Mouse (Mus musculus) lung, embryonic 14.5 days (tissue): ENCODE data around the gene Slc4a4. TPM values are rescaled to one million over a fixed set of nuclear protein-coding genes. Genes with fewer than 3 reads are reported as not detected.

Experiments
- ATAC-seq: fragments of 200-750 bp; cut with Nextera tagmentation; 2 replicates; pipeline ENCODE4 v1.8.0; 2017; ENCODE audit warnings: mild to moderate bottlenecking, moderate TSS enrichment, moderate library complexity; ENCODE audit not compliant: insufficient read depth
- DNase-seq: peaks from one replicate; pipeline ENCODE4 v3.0.0-alpha.2; 2015
- H3K27ac ChIP-seq: fragments of 300-500 bp; sonication (generic); 2 replicates; pipeline ENCODE4 v1.5.1; 2014; ENCODE audit warnings: low read depth, mild to moderate bottlenecking, moderate library complexity
- H3K27me3 ChIP-seq: fragments of 300-500 bp; sonication (generic); 2 replicates; pipeline ENCODE4 v1.6.1; 2014; ENCODE audit warnings: low read length, control low read depth; ENCODE audit not compliant: insufficient read depth
- H3K36me3 ChIP-seq: fragments of 300-500 bp; sonication (generic); 2 replicates; pipeline ENCODE4 v1.6.1; 2014; ENCODE audit warnings: control low read depth; ENCODE audit not compliant: insufficient read depth
- H3K4me1 ChIP-seq: fragments of 300-500 bp; sonication (generic); 2 replicates; pipeline ENCODE4 v1.6.1; 2014; ENCODE audit warnings: antibody characterized with exemption, control low read depth; ENCODE audit not compliant: insufficient read depth
- H3K4me2 ChIP-seq: fragments of 300-500 bp; sonication (generic); 2 replicates; pipeline ENCODE4 v1.6.1; 2014; ENCODE audit warnings: mild to moderate bottlenecking
- H3K4me3 ChIP-seq: fragments of 300-500 bp; sonication (generic); 2 replicates; pipeline ENCODE4 v1.5.1; 2014; ENCODE audit warnings: low read depth, low read length
- H3K9ac ChIP-seq: fragments of 300-500 bp; sonication (generic); 2 replicates; pipeline ENCODE4 v1.6.1; 2014
- H3K9me3 ChIP-seq: fragments of 300-500 bp; sonication (generic); 2 replicates; pipeline ENCODE4 v1.6.1; 2016; ENCODE audit warnings: low read depth, low read length, control low read depth
- CTCF ChIP-seq: IDR thresholded peaks from 2 replicates; pipeline ENCODE4 v1.5.1; 2016; ENCODE audit warnings: antibody characterized with exemption, low read depth
- WGBS: fragments of 180-500 bp; shearing (Covaris S2); extraction: QIAGEN DNeasy Blood & Tissue Kit; methylation state at CpG from one replicate; pipeline ENCODE4 v1.1.7; 2014; 5-methylcytosine and 5-hydroxymethylcytosine counted together
- polyA plus RNA-seq: library from polyadenylated mRNA; unstranded; fragments of >200 nt; fragmentation: Nextera tagmentation; extraction: Ambion mirVana; gene quantifications from 2 replicates; pipeline ENCODE4 v1.2.1, GENCODE M21; 2014

The Slc4a4 gene
- polyA plus RNA-seq, 1 experiment from 2014 or later = 5.2 TPM

- DNase-seq = no peak
- Histone ChIP-seq H3K36me3 (no peaks in the 10 kb centered on the region), H3K27ac (no peak overlapping the region), H3K27me3 (no peaks in the 10 kb centered on the region), H3K9me3 (no peaks in the 10 kb centered on the region), H3K4me1 (no peaks in the 10 kb centered on the region), H3K4me3 (no peak overlapping the region), H3K9ac (no peak overlapping the region), H3K4me2 (no peak overlapping the region)
- no peak for TF ChIP-seq CTCF
- no peak for ATAC-seq
- WGBS = 88% methylated on average over 3 of the region's 3 CpGs
Observed at GRCm38 (mm10) chr5:89070051-89070450, 183.4 kb downstream of the Slc4a4 start.

DNA sequence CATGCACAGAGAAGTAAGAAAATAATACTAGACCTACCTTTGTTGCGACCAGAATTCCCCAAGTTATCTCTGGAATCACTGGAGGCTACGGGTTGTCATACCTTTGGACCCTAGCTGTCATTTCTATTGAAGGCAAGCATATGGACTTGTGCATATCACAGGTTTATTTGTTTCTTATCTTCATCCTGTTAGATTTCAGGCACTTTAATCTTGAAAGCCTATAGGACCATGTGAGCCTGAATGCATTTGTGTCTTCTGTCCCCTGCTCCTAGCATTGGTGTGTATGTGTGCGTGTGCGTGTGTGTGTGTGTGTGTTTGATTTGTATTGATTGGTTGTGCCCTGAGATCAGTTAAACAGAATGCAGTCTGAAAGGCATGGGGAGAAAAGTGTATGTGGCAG lies 185.3 kb downstream of the Slc4a4 start:
- DNase-seq (no peak), ATAC-seq (no peak)
- no peaks in the 10 kb centered on the region for H3K9me3 ChIP-seq
- H3K27me3 ChIP-seq = no peaks in the 10 kb centered on the region
- H3K4me1 ChIP-seq = no peaks in the 10 kb centered on the region
- H3K9ac ChIP-seq = no peak overlapping the region
- TF ChIP-seq CTCF = no peak
- H3K4me3 ChIP-seq = no peak overlapping the region
- H3K27ac ChIP-seq = no peak overlapping the region
- no peaks in the 10 kb centered on the region for H3K36me3 ChIP-seq
- no peak overlapping the region for H3K4me2 ChIP-seq
- WGBS = 85% methylated on average over 4 of the region's 4 CpGs

GRCm38 (mm10) chr5:89077711-89078110 lies 191.1 kb downstream of the Slc4a4 start:
- DNase-seq (peak; percentile 56), ATAC-seq (peak; percentile 75)
- Histone ChIP-seq H3K36me3 (no peaks in the 10 kb centered on the region), H3K4me3 (no peak overlapping the region), H3K27ac (no peak overlapping the region), H3K4me1 (no peaks in the 10 kb centered on the region), H3K4me2 (no peak overlapping the region), H3K9ac (no peak overlapping the region), H3K27me3 (no peaks in the 10 kb centered on the region), H3K9me3 (no peaks in the 10 kb centered on the region)
- WGBS = 41% methylated on average over 1 of the region's 1 CpGs
- no peak for TF ChIP-seq CTCF

- H3K4me1 ChIP-seq = no peaks in the 10 kb centered on the region
- DNase-seq = no peak
Observed at GRCm38 (mm10) chr5:89083476-89083875, 196.9 kb downstream of the Slc4a4 start.

DNA sequence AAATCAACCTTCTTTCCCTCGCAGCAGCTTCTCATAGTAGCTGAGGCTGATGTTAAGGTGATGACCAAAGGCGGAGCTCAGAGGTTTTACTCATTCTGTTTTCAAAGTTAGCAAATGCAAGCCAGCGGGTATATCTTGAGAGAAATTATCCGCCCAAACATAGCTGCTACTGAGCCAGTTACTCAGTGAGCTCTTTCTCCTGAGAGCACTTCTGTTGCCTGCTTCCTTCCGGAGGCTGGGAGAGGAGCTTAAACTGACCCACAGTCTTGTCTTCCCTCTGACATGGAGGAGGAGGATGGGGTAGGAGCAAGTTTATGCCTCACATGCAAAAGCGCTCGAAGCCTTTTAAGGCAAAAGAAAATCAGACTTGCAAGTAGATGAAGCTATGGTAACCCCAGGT lies 201.3 kb downstream of the Slc4a4 start:
- ATAC-seq = no peak
- 84% methylated on average over 7 of the region's 7 CpGs for WGBS
- no peaks in the 10 kb centered on the region for H3K27me3 ChIP-seq
- H3K27ac ChIP-seq = no peak overlapping the region
- H3K9me3 ChIP-seq = no peaks in the 10 kb centered on the region
- H3K9ac ChIP-seq = no peak overlapping the region
- H3K4me3 ChIP-seq = no peak overlapping the region
- DNase-seq = no peak
- TF ChIP-seq CTCF = no peak
- H3K4me1 ChIP-seq = no peaks in the 10 kb centered on the region
- H3K36me3 ChIP-seq = no peaks in the 10 kb centered on the region
- H3K4me2 ChIP-seq = no peak overlapping the region

More at GRCm38 (mm10) chr5:89083476-89083875, 196.9 kb downstream of the Slc4a4 start:
- H3K27me3 ChIP-seq = no peaks in the 10 kb centered on the region
- no peak for ATAC-seq
- TF ChIP-seq CTCF = no peak
- H3K4me2 ChIP-seq = no peak overlapping the region
- H3K27ac ChIP-seq = no peak overlapping the region
- H3K4me3 ChIP-seq = no peak overlapping the region
- WGBS = 81% methylated on average over 4 of the region's 4 CpGs
- no peaks in the 10 kb centered on the region for H3K36me3 ChIP-seq
- no peaks in the 10 kb centered on the region for H3K9me3 ChIP-seq
- no peak overlapping the region for H3K9ac ChIP-seq

DNA sequence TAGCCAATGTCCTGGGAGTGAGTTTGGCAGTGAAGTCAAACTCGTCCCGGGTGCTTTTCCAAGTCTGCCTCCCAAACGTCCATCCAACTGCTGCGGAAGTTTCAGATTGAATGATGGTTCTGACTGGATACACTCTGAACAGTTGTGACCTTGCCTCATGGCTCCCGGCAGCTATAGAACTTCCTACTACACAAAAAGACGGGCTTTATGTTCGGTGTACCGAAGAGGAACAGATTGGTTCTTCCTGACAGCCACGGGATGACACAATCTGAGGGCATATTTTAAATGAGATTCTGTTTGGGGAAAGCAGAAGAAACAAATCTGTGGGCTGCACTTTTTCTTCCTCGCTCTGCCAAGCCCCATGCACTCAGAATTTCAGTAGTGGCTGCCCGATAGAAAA lies 201.8 kb downstream of the Slc4a4 start:
- 63% methylated on average over 11 of the region's 11 CpGs for WGBS

DNA sequence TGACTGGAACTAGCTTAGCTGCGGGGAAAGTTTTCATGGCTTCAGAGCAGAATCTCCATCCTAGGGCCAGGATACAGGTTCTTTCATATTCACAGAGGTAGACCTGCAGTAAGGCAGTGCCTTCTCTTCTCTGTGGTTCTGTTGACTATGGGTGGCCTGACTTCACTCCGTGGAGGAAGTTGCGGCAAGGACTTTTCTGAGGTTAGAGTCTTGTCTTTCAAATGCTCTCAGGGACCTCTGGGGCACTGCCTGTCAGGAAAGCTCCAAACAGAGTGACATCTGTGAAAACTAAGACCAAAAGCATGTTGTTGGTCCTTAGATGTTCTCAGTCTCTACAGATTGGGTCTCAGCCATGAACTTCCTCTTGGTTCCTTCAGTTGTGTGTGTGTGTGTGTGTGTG lies 203.5 kb downstream of the Slc4a4 start:
- Histone ChIP-seq H3K9me3 (no peaks in the 10 kb centered on the region), H3K4me2 (no peak overlapping the region), H3K4me3 (no peak overlapping the region), H3K4me1 (no peaks in the 10 kb centered on the region), H3K27me3 (no peaks in the 10 kb centered on the region), H3K9ac (no peak overlapping the region), H3K27ac (no peak overlapping the region), H3K36me3 (no peaks in the 10 kb centered on the region)
- 83% methylated on average over 3 of the region's 3 CpGs for WGBS
- ATAC-seq (no peak), DNase-seq (no peak)
- TF ChIP-seq CTCF = no peak

More for the DNA sequence above, 201.8 kb downstream of the Slc4a4 start:
- Histone ChIP-seq H3K27me3 (no peaks in the 10 kb centered on the region), H3K9me3 (no peaks in the 10 kb centered on the region), H3K4me3 (no peak overlapping the region), H3K9ac (no peak overlapping the region), H3K36me3 (no peaks in the 10 kb centered on the region), H3K4me2 (no peak overlapping the region), H3K27ac (no peak overlapping the region), H3K4me1 (no peaks in the 10 kb centered on the region)
- no peak for ATAC-seq
- no peak for DNase-seq
- no peak for TF ChIP-seq CTCF

DNA sequence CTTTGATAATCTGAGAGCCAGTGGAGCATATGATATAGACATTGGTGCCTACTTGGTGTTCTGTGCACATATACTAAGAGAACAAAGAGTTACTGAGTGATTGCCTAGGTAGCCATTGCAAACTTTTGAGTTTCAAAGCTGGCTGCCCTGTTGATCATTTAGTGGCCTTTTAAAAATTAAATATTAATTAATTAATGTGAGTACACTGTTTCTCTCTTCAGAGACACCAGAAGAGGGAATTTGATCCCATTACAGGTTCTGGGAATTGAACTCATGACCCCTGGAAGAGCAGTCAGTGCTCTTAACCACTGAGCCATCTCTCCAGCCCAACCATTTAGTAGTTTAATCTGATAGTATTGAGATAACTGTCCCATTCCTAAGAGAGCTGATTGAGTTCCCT lies 209.8 kb downstream of the Slc4a4 start:
- ATAC-seq (no peak), DNase-seq (no peak)
- Histone ChIP-seq H3K4me1 (no peaks in the 10 kb centered on the region), H3K4me2 (no peak overlapping the region), H3K36me3 (no peaks in the 10 kb centered on the region), H3K9ac (no peak overlapping the region), H3K27me3 (no peaks in the 10 kb centered on the region), H3K9me3 (no peaks in the 10 kb centered on the region), H3K4me3 (no peak overlapping the region), H3K27ac (no peak overlapping the region)
- TF ChIP-seq CTCF = no peak
